Comparison of ENCODE assay signal across 8 mouse cellular contexts in genomic region chr12:111694271-111694781, GRCm38 (mm10). TPM values are rescaled to one million over a fixed set of nuclear protein-coding genes. Genes with fewer than 3 reads are reported as not detected.
DNase-seq lines count a peak whose midpoint lies in the region; ATAC-seq lines count a peak whose summit lies in the region.

No protein-coding gene starts in this region.

- no peaks in the 10 kb centered on the region for H3K36me3 ChIP-seq in forebrain, embryonic 16.5 days (ENCODE audit: control insufficient read depth, insufficient read depth)
- no peaks in the 10 kb centered on the region for H3K36me3 ChIP-seq in liver, embryonic 13.5 days
- no peaks in the 10 kb centered on the region for H3K36me3 ChIP-seq in stomach, embryonic 15.5 days

- peak overlapping the region; percentile 91 for H3K27ac ChIP-seq in forebrain, embryonic 16.5 days (ENCODE audit: low read length)
- peak overlapping the region; percentile 61 for H3K27ac ChIP-seq in liver, embryonic 13.5 days
- peak overlapping the region; percentile 45 for H3K27ac ChIP-seq in stomach, embryonic 15.5 days

- no peaks in the 10 kb centered on the region for H3K27me3 ChIP-seq in forebrain, embryonic 16.5 days (replicated peaks; ENCODE audit: control insufficient read depth, insufficient read depth, low read length)
- H3K27me3 ChIP-seq in liver, embryonic 13.5 days = 0 out of 2 replicates have a peak, but pooled peaks cover 3% of the 10 kb centered on the region
- H3K27me3 ChIP-seq in stomach, embryonic 15.5 days (replicated peaks) = no peaks in the 10 kb centered on the region

- no peak overlapping the region for H3K4me3 ChIP-seq in forebrain, embryonic 16.5 days (replicated peaks; ENCODE audit: low read length)
- H3K4me3 ChIP-seq in liver, embryonic 13.5 days (replicated peaks) = no peak overlapping the region
- H3K4me3 ChIP-seq in stomach, embryonic 15.5 days (replicated peaks) = no peak overlapping the region

- H3K4me2 ChIP-seq in forebrain, embryonic 16.5 days (ENCODE audit: low read length) = peak overlapping the region; percentile 43
- no peak overlapping the region for H3K4me2 ChIP-seq in liver, embryonic 13.5 days
- H3K4me2 ChIP-seq in stomach, embryonic 15.5 days = no peak overlapping the region

- H3K9ac ChIP-seq in forebrain, embryonic 16.5 days (replicated peaks; ENCODE audit: low read depth, low read length) = peak overlapping the region; percentile 45
- no peak overlapping the region for H3K9ac ChIP-seq in liver, embryonic 13.5 days
- H3K9ac ChIP-seq in stomach, embryonic 15.5 days = no peak overlapping the region

- ATAC-seq in forebrain, embryonic 16.5 days = peak; percentile 19
- peak; percentile 32 for ATAC-seq in liver, embryonic 13.5 days (ENCODE audit: low read depth)
- 0 out of 2 replicates have a peak, but pooled peaks have one; percentile 4 for ATAC-seq in stomach, embryonic 15.5 days (ENCODE audit: insufficient read depth, low FRiP score, low read depth)

- H3K9me3 ChIP-seq in forebrain, embryonic 16.5 days (ENCODE audit: control insufficient read depth, low read length) = no peaks in the 10 kb centered on the region
- no peaks in the 10 kb centered on the region for H3K9me3 ChIP-seq in liver, embryonic 13.5 days (replicated peaks)
- no peaks in the 10 kb centered on the region for H3K9me3 ChIP-seq in stomach, embryonic 15.5 days

- peak; percentile 59 for DNase-seq in adrenal gland, postnatal 14 days
- DNase-seq in adrenal gland, adult 18-20 months (ENCODE audit: low spot score in 2 of 2) = no peak
- peak; percentile 44 for DNase-seq in 416B (ENCODE audit: low read depth)
- no peak for DNase-seq in liver, embryonic 13.5 days
- no peak for DNase-seq in cerebellum, adult 9-10 months
- DNase-seq in frontal cortex, postnatal 14 days (ENCODE audit: low spot score in 2 of 2) = no peak

- 2% methylated on average over 12 of the region's 12 CpGs for WGBS in forebrain, embryonic 16.5 days
- WGBS in liver, embryonic 13.5 days (ENCODE audit: insufficient replicate concordance) = 15% methylated on average over 12 of the region's 12 CpGs
- WGBS in stomach, embryonic 15.5 days = 22% methylated on average over 12 of the region's 12 CpGs

- peaks cover 40% of the 10 kb centered on the region for H3K4me1 ChIP-seq in forebrain, embryonic 16.5 days (replicated peaks; ENCODE audit: control insufficient read depth, insufficient read depth, low read length)
- peaks cover 39% of the 10 kb centered on the region for H3K4me1 ChIP-seq in liver, embryonic 13.5 days (replicated peaks)
- H3K4me1 ChIP-seq in stomach, embryonic 15.5 days = peaks cover 27% of the 10 kb centered on the region

RNA-seq across cellular contexts. Expression of gene Trmt61a, which starts 16.4 kb away (rescaled TPM):
- total RNA-seq in adrenal gland, postnatal 14 days (2021) = 14.2 and 15.5 TPM in 2 replicates
- 10 to 100 TPM; 16.3 to 20.1 TPM for total RNA-seq in adrenal gland, adult 18-20 months (2021)
- polyA plus RNA-seq in forebrain, embryonic 16.5 days (2015; fragmentation: Nextera tagmentation; extraction: Ambion mirVana) = 9.8 and 12.6 TPM in 2 replicates
- polyA plus RNA-seq in liver, embryonic 13.5 days (2015; fragmentation: Nextera tagmentation; extraction: Ambion mirVana) = 13.2 and 14.7 TPM in 2 replicates
- polyA plus RNA-seq in stomach, embryonic 15.5 days (2015; fragmentation: Nextera tagmentation; extraction: Ambion mirVana) = 14.6 TPM in 2 replicates

RNA-seq across cellular contexts. Expression of gene Bag5, which starts 18.7 kb away (rescaled TPM):
- 32.5 and 34.6 TPM in 2 replicates for total RNA-seq in adrenal gland, postnatal 14 days (2021)
- 10 to 100 TPM; 43.1 to 43.7 TPM for total RNA-seq in adrenal gland, adult 18-20 months (2021)
- polyA plus RNA-seq in forebrain, embryonic 16.5 days (2015; fragmentation: Nextera tagmentation; extraction: Ambion mirVana) = 70.8 and 71.5 TPM in 2 replicates
- 22.4 and 23.1 TPM in 2 replicates for polyA plus RNA-seq in liver, embryonic 13.5 days (2015; fragmentation: Nextera tagmentation; extraction: Ambion mirVana)
- 49.5 and 50.9 TPM in 2 replicates for polyA plus RNA-seq in stomach, embryonic 15.5 days (2015; fragmentation: Nextera tagmentation; extraction: Ambion mirVana)

RNA-seq across cellular contexts. Expression of gene Apopt1, which starts 18.7 kb away (rescaled TPM):
- 72.5 and 73.3 TPM in 2 replicates for total RNA-seq in adrenal gland, postnatal 14 days (2021)
- total RNA-seq in adrenal gland, adult 18-20 months (2021) = 10 to 100 TPM; 61.0 to 61.3 TPM
- polyA plus RNA-seq in forebrain, embryonic 16.5 days (2015; fragmentation: Nextera tagmentation; extraction: Ambion mirVana) = 47.2 and 48.3 TPM in 2 replicates
- 28.8 and 30.6 TPM in 2 replicates for polyA plus RNA-seq in liver, embryonic 13.5 days (2015; fragmentation: Nextera tagmentation; extraction: Ambion mirVana)
- 46.4 and 51.3 TPM in 2 replicates for polyA plus RNA-seq in stomach, embryonic 15.5 days (2015; fragmentation: Nextera tagmentation; extraction: Ambion mirVana)

RNA-seq across cellular contexts. Expression of gene Ckb, which starts 22.2 kb away (rescaled TPM):
- total RNA-seq in adrenal gland, postnatal 14 days (2021) = 62.6 and 83.5 TPM in 2 replicates
- total RNA-seq in adrenal gland, adult 18-20 months (2021) = 10 to 100 TPM; 45.2 to 76.0 TPM
- 1,407 and 1,413 TPM in 2 replicates for polyA plus RNA-seq in forebrain, embryonic 16.5 days (2015; fragmentation: Nextera tagmentation; extraction: Ambion mirVana)
- polyA plus RNA-seq in liver, embryonic 13.5 days (2015; fragmentation: Nextera tagmentation; extraction: Ambion mirVana) = 42.2 and 45.1 TPM in 2 replicates
- 607 and 634 TPM in 2 replicates for polyA plus RNA-seq in stomach, embryonic 15.5 days (2015; fragmentation: Nextera tagmentation; extraction: Ambion mirVana)

Comparison
In these comparisons a context has a peak if more than half of its experiments do, and no peak if none do; other contexts are left out.
1. DNase-seq: peak in adrenal gland, postnatal 14 days (single experiment) and 416B (single experiment); none in adrenal gland, adult 18-20 months (0 of 2), liver, embryonic 13.5 days (single experiment), cerebellum, adult 9-10 months (single experiment) and frontal cortex, postnatal 14 days (0 of 2).
2. Peak in every context shown above with its lines, with median percentiles within 50 percentile points of each other: ATAC-seq and H3K27ac ChIP-seq.